Mouse (Mus musculus) neural tube, embryonic 11.5 days (tissue): ENCODE results near the gene Olfr523. TPM values are rescaled to one million over a fixed set of nuclear protein-coding genes. Genes with fewer than 3 reads are reported as not detected.

Experiments used
- ATAC-seq: fragments of 200-750 bp; cut with Nextera tagmentation; 2 replicates; pipeline ENCODE4 v1.8.0; 2017; ENCODE audit warnings: moderate number of reproducible peaks, mild to moderate bottlenecking, moderate TSS enrichment, moderate library complexity; ENCODE audit not compliant: insufficient read depth, low FRiP score, low TSS enrichment
- DNase-seq: peaks from one replicate; pipeline ENCODE4 v3.0.0-alpha.2; 2015; ENCODE audit warnings: low spot score
- H3K27ac ChIP-seq: fragments of 300-500 bp; sonication (generic); 2 replicates; pipeline ENCODE4 v1.5.1; 2014; ENCODE audit warnings: low read depth, mild to moderate bottlenecking, low read length
- H3K27me3 ChIP-seq: fragments of 300-500 bp; sonication (generic); 2 replicates; pipeline ENCODE4 v1.6.1; 2014; ENCODE audit warnings: mild to moderate bottlenecking, low read length, mixed read lengths; ENCODE audit not compliant: control insufficient read depth, insufficient read depth
- H3K36me3 ChIP-seq: fragments of 300-500 bp; sonication (generic); 2 replicates; pipeline ENCODE4 v1.6.1; 2014; ENCODE audit warnings: mild to moderate bottlenecking, low read length, moderate library complexity, mixed read lengths; ENCODE audit not compliant: control insufficient read depth, insufficient read depth
- H3K4me1 ChIP-seq: fragments of 300-500 bp; sonication (generic); 2 replicates; pipeline ENCODE4 v1.6.1; 2014; ENCODE audit warnings: low read length, mixed read lengths; ENCODE audit not compliant: control insufficient read depth, insufficient read depth
- H3K4me2 ChIP-seq: fragments of 300-500 bp; sonication (generic); 2 replicates; pipeline ENCODE4 v1.6.1; 2014; ENCODE audit warnings: low read depth, mild to moderate bottlenecking, moderate library complexity
- H3K4me3 ChIP-seq: fragments of 300-500 bp; sonication (generic); 2 replicates; pipeline ENCODE4 v1.5.1; 2014; ENCODE audit warnings: low read depth, low read length
- H3K9ac ChIP-seq: fragments of 300-500 bp; sonication (generic); 2 replicates; pipeline ENCODE4 v1.6.1; 2014; ENCODE audit warnings: mild to moderate bottlenecking, low read length
- H3K9me3 ChIP-seq: fragments of 300-500 bp; sonication (generic); 2 replicates; pipeline ENCODE4 v1.6.1; 2016; ENCODE audit warnings: low read length; ENCODE audit not compliant: control insufficient read depth
- WGBS: fragments of 180-500 bp; shearing (Covaris S2); extraction: QIAGEN DNeasy Blood & Tissue Kit; methylation state at CpG from one replicate; pipeline ENCODE4 v1.1.7; 2014; 5-methylcytosine and 5-hydroxymethylcytosine counted together
- polyA plus RNA-seq: library from polyadenylated mRNA; unstranded; fragments of >200 nt; fragmentation: Nextera tagmentation; extraction: Ambion mirVana; gene quantifications from 2 replicates; pipeline ENCODE4 v1.2.1, GENCODE M21; 2014

The Olfr523 gene
- polyA plus RNA-seq, 1 experiment from 2014 or later, result not detected

DNA sequence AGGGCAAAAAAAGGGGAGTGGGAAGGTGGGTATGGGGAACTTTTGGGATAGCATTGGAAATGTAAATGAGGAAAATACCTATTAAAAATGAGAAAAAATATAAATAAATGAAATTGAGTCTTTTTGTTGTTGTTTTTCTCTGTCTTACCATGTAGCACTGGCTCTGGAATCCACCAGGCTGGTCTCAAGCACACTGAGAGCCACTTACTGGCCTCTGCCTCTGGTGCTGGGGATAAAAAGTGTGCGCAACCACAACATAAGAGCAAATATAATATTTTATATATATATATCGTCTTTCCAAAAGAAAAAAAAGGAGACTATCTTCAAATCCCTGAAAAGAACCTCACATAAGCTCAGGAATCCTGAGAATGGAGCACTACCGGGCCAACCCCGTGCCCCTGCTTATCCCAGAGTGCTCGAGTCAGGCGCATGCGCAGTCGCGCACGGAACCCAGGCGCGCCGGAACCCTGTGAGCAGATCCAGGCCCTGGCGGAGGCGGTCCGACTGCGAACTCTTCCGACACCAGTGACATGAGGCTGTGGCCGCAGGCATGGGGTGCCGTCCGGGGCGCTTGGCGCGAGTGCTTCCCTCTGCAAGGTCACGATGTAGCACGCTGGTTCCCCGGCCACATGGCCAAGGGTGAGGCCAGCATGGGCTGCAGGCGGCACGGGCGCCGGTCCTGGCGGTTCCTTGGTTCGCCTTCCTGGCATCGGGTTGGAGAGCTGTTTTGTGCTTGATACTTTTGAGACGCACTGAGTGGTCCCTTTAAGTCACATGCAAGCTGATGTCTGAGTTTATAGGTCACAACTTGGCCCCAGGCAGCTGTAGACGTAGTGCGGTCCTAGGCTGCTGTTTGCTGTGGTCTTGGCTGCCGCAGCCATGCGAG, 35.6 kb upstream of the Olfr523 start, which contains the start of gene Mtg1:
Mtg1 (plus strand) TSS at position 430 of the 886 bp plus-strand sequence.
- peak within 1 kb of the TSS; percentile 87 for H3K9ac ChIP-seq
- ATAC-seq (peak; percentile 97), DNase-seq (peak; percentile 96)
- no peak within 1 kb of the TSS for H3K27ac ChIP-seq
- no peaks in the 10 kb centered on the region for H3K9me3 ChIP-seq
- WGBS, result 2% methylated on average over 39 of the region's 39 CpGs
- 0 out of 2 replicates have a peak, but pooled peaks cover 5% of the 10 kb centered on the region for H3K4me1 ChIP-seq
- H3K4me2 ChIP-seq, result peak within 1 kb of the TSS; percentile 90
- H3K27me3 ChIP-seq, result no peaks in the 10 kb centered on the region
- no peaks in the 10 kb centered on the region for H3K36me3 ChIP-seq
- peak within 1 kb of the TSS; percentile 76 for H3K4me3 ChIP-seq

DNA sequence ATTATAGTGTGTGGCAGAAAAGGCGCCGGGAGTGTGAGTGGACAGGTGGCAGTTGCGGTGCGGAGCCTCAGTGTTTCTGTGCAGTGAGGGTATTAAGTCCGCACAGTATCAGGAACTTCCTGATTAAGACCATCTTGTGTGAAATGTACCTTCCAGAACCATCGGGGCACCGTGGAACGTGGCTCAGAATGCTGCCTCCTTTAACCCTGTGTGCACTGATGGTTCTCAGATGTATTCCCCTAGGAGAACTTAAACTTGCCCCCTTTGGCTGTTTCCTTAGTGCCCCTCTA, 35.1 kb upstream of the Olfr523 start:
- ATAC-seq (no peak), DNase-seq (peak; percentile 32)
- 0 out of 2 replicates have a peak, but pooled peaks cover 5% of the 10 kb centered on the region for H3K4me1 ChIP-seq
- 2% methylated on average over 8 of the region's 8 CpGs for WGBS
- peak overlapping the region; percentile 90 for H3K4me2 ChIP-seq
- peak overlapping the region; percentile 87 for H3K9ac ChIP-seq
- H3K9me3 ChIP-seq, result no peaks in the 10 kb centered on the region
- no peak overlapping the region for H3K27ac ChIP-seq
- peak overlapping the region; percentile 76 for H3K4me3 ChIP-seq
- no peaks in the 10 kb centered on the region for H3K27me3 ChIP-seq
- no peaks in the 10 kb centered on the region for H3K36me3 ChIP-seq

DNA sequence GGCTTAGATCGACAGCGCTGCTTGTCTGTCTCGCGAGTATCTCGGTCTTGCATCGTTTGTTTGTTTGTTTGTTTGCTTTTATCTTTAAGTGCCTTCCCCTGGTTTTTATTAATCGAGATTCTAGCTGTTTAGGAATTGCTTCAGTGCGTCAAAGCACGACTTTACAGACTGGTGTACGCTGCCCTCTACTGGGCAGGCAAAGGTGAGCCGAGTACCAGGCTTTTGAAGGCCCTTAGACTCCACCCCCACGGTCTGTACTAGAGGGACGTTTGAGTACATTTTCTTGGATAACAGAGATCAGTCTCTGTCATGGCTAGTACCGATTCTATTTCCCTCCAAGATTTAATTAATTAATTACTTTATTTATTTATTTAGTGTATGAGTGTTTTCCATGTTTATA, 31.7 kb upstream of the Olfr523 start:
- 0 out of 2 replicates have a peak, but pooled peaks cover 5% of the 10 kb centered on the region for H3K4me1 ChIP-seq
- no peak for ATAC-seq
- H3K9ac ChIP-seq, result no peak overlapping the region
- peak; percentile 69 for DNase-seq
- H3K27ac ChIP-seq, result no peak overlapping the region
- H3K27me3 ChIP-seq, result no peaks in the 10 kb centered on the region
- no peaks in the 10 kb centered on the region for H3K36me3 ChIP-seq
- no peak overlapping the region for H3K4me3 ChIP-seq
- H3K4me2 ChIP-seq, result no peak overlapping the region
- no peaks in the 10 kb centered on the region for H3K9me3 ChIP-seq
- WGBS, result 7% methylated on average over 14 of the region's 14 CpGs

DNA sequence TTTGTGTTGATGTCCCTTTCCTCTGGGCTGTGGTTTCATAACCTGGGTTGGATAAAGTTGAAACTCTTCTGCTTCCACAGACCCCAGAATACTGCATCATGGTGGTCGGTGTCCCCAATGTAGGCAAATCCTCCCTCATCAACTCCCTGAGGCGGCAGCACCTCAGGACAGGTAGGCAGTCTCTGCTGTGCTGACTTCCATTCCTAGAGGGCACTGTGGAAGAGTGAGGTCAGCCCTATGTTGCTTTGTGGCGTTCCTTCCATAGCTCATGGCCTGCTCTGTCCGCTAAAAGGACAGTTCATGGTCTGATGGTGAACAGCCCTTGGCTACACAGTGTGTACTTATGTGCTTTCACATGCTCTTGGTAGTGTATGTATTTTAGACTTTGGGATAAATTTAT, 28.5 kb upstream of the Olfr523 start:
- DNase-seq, result no peak
- ATAC-seq, result no peak
- Histone ChIP-seq H3K4me2 (no peak overlapping the region), H3K4me1 (no peaks in the 10 kb centered on the region), H3K9me3 (no peaks in the 10 kb centered on the region), H3K27ac (no peak overlapping the region), H3K27me3 (no peaks in the 10 kb centered on the region), H3K4me3 (no peak overlapping the region), H3K9ac (no peak overlapping the region), H3K36me3 (no peaks in the 10 kb centered on the region)
- 89% methylated on average over 4 of the region's 4 CpGs for WGBS

DNA sequence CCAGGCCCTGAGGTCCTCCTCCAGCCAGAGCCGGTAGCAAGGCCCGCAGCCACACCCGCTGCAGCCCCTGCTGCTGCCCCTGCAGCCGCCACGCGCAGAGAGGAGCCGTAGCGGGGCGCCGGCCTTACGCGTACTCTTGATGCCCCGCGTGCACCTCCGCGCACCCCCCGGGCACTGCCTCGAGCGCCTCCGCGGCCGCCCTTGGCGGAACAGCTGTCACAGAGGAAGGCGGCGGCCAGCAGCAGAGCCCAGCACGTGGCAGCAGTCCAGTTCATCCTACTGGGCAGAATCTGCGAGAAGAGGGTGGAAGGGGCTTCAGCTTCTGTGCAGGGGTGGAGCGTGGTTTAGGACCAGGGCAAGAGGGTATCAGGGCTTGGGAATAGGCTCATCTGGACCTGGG, 19.6 kb upstream of the Olfr523 start:
- H3K9me3 ChIP-seq, result no peaks in the 10 kb centered on the region
- 5% methylated on average over 26 of the region's 28 CpGs for WGBS
- H3K4me2 ChIP-seq, result peak overlapping the region; percentile 30
- peak; percentile 40 for DNase-seq
- H3K36me3 ChIP-seq, result no peaks in the 10 kb centered on the region
- peaks cover 11% of the 10 kb centered on the region for H3K27me3 ChIP-seq
- H3K4me1 ChIP-seq, result 0 out of 2 replicates have a peak, but pooled peaks cover 3% of the 10 kb centered on the region
- H3K4me3 ChIP-seq, result 0 out of 2 replicates have a peak overlapping the region, but pooled peaks have one; percentile 4
- H3K9ac ChIP-seq, result peak overlapping the region; percentile 31; the same call in 1 of the 2 replicates
- peak; percentile 38; the same call in 1 of the 2 replicates for ATAC-seq
- H3K27ac ChIP-seq, result no peak overlapping the region

DNA sequence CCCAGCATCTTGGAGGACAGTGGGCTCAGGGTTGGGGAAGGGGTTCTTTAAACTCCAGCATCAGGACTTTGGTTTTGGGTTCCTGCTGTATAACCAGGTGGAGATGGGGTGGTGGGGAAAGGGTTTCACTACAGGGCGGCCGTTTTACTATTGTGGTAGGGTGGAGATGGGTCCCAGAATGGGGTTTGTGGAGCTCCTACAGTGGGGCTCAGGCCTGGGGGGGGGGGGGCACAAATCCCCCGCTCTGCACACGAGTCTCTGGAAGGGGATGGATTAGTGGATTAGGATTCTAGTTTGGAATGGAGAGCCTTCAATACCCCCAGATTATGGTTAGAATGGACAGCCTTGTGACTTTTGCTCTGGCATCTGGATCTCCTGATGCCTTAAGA, 19.2 kb upstream of the Olfr523 start:
- 0 out of 2 replicates have a peak, but pooled peaks cover 3% of the 10 kb centered on the region for H3K4me1 ChIP-seq
- 24% methylated on average over 4 of the region's 4 CpGs for whole genome bisulfite sequencing
- no peak overlapping the region for H3K27ac ChIP-seq
- peaks cover 11% of the 10 kb centered on the region for H3K27me3 ChIP-seq
- ATAC-seq, result no peak; the same call in 1 of the 2 replicates
- H3K9me3 ChIP-seq, result no peaks in the 10 kb centered on the region
- 0 out of 2 replicates have a peak overlapping the region, but pooled peaks have one; percentile 23 for H3K4me3 ChIP-seq
- no peak for DNase-seq
- H3K9ac ChIP-seq, result peak overlapping the region; percentile 49; the same call in 1 of the 2 replicates
- H3K4me2 ChIP-seq, result peak overlapping the region; percentile 52
- no peaks in the 10 kb centered on the region for H3K36me3 ChIP-seq

DNA sequence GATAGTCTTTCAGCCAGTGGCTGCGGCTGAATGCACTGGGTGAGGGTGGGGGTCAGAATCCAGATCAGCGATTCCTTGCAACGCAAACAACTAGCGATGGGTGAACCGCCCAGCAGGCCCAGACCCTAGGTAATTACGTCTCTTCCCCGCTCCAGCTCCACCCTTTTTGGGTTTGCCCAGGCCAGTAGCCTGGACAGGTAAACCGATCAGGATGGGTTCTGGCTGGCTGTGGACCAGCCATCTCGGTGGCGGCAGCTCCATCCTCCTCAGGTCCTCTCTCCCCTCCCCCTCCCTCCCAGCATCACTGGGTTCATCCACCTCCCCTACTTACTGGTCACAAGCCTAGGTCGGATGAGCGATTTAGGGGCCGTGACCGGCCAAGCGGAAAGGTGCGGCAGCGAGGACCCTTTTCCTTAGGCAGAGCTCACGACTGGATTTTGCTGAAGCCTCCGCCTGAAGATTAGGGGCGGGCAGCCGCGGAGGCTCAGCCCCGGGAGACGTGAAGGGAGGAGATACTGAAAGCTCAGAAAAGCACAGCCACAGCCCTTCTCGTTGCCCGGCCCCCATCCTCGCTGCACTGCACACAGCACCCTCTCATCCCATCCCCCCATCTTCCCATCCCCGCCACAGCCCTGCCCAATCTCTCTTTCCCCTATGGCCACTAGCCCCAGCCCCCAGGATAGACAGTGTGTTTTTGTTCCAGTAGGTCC, 18.6 kb upstream of the Olfr523 start, which contains the start of gene Sprn:
Sprn (minus strand) TSS at position 660 of the 710 bp plus-strand sequence.
- H3K4me3 ChIP-seq, result peak within 1 kb of the TSS; percentile 23
- WGBS, result 3% methylated on average over 28 of the region's 28 CpGs
- no peaks in the 10 kb centered on the region for H3K9me3 ChIP-seq
- peak within 1 kb of the TSS; percentile 52 for H3K4me2 ChIP-seq
- 0 out of 2 replicates have a peak, but pooled peaks cover 3% of the 10 kb centered on the region for H3K4me1 ChIP-seq
- ATAC-seq, result peak; percentile 50; the same call in 1 of the 2 replicates
- H3K36me3 ChIP-seq, result no peaks in the 10 kb centered on the region
- H3K27me3 ChIP-seq, result peaks cover 11% of the 10 kb centered on the region
- H3K9ac ChIP-seq, result peak within 1 kb of the TSS; percentile 49
- H3K27ac ChIP-seq, result no peak within 1 kb of the TSS
- DNase-seq, result peak; percentile 40

DNA sequence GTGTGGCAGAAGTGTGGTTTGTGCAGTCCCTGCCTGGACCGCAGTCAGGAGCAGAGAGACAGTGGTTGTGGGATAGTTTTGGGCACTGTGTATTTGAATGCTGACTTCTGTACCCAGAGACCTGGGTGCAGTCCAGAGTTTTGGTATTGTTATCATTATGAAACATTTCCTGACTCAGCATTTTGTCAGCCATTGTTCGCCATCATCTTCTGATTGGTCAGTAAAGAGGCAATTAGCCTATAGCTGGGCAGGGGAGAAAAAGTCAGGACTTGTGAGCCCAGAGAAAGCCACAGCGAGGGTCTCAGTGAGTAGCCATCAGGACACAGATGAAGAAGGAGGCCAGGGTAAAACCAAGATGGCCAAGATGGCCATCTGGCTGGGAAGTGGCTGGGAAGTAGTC, 12.7 kb upstream of the Olfr523 start:
- Histone ChIP-seq H3K4me2 (no peak overlapping the region), H3K4me3 (no peak overlapping the region), H3K27ac (no peak overlapping the region), H3K9me3 (no peaks in the 10 kb centered on the region), H3K9ac (no peak overlapping the region), H3K4me1 (no peaks in the 10 kb centered on the region), H3K27me3 (no peaks in the 10 kb centered on the region), H3K36me3 (no peaks in the 10 kb centered on the region)
- 66% methylated on average over 3 of the region's 3 CpGs for WGBS
- no peak for DNase-seq
- ATAC-seq, result no peak
